Mouse (Mus musculus): ENCODE measurements around the gene Mroh2a.

Gene Mroh2a

GRCm38 (mm10) chr1:88235046-88235893 lies 8.5 kb downstream of the Mroh2a start:
- DNase-seq (ENCODE audit: low spot score) = no peak

GRCm38 (mm10) chr1:88235894-88236415 lies 9.2 kb downstream of the Mroh2a start:
- DNase-seq (ENCODE audit: low spot score) = no peak

- DNase-seq (ENCODE audit: low spot score) = no peak
Observed at GRCm38 (mm10) chr1:88237311-88237710, 10.5 kb downstream of the Mroh2a start.

- DNase-seq (ENCODE audit: low spot score) = no peak
Observed at GRCm38 (mm10) chr1:88238771-88239170, 12.0 kb downstream of the Mroh2a start.

- no peak for DNase-seq (ENCODE audit: low spot score)
Observed at GRCm38 (mm10) chr1:88240072-88240471, 13.3 kb downstream of the Mroh2a start.

GRCm38 (mm10) chr1:88240579-88240978 lies 13.8 kb downstream of the Mroh2a start:
- no peak for DNase-seq (ENCODE audit: low spot score)

- no peak for DNase-seq (ENCODE audit: low spot score)
Observed at GRCm38 (mm10) chr1:88243861-88244260, 17.1 kb downstream of the Mroh2a start.

- no peak for DNase-seq (ENCODE audit: low spot score)
Observed at GRCm38 (mm10) chr1:88245881-88246280, 19.1 kb downstream of the Mroh2a start.

- no peak for DNase-seq (ENCODE audit: low spot score)
Observed at GRCm38 (mm10) chr1:88246386-88246785, 19.6 kb downstream of the Mroh2a start.

GRCm38 (mm10) chr1:88247660-88248059 lies 20.9 kb downstream of the Mroh2a start:
- DNase-seq (ENCODE audit: low spot score) = no peak

GRCm38 (mm10) chr1:88248658-88249057 lies 21.9 kb downstream of the Mroh2a start:
- no peak for DNase-seq (ENCODE audit: low spot score)

- no peak for DNase-seq (ENCODE audit: low spot score)
Observed at GRCm38 (mm10) chr1:88249596-88249995, 22.8 kb downstream of the Mroh2a start.

- DNase-seq (ENCODE audit: low spot score) = no peak
Observed at GRCm38 (mm10) chr1:88250023-88250422, 23.2 kb downstream of the Mroh2a start.

GRCm38 (mm10) chr1:88253106-88253505 lies 26.3 kb downstream of the Mroh2a start:
- DNase-seq (ENCODE audit: low spot score) = no peak

GRCm38 (mm10) chr1:88253540-88253939 lies 26.8 kb downstream of the Mroh2a start:
- DNase-seq (ENCODE audit: low spot score) = no peak

- DNase-seq (ENCODE audit: low spot score) = no peak
Observed at GRCm38 (mm10) chr1:88254793-88255465, 28.1 kb downstream of the Mroh2a start.

GRCm38 (mm10) chr1:88255466-88255857 lies 28.7 kb downstream of the Mroh2a start:
- DNase-seq (ENCODE audit: low spot score) = no peak

- no peak for DNase-seq (ENCODE audit: low spot score)
Observed at GRCm38 (mm10) chr1:88255989-88256754, 29.4 kb downstream of the Mroh2a start.

GRCm38 (mm10) chr1:88256886-88257663 lies 30.3 kb downstream of the Mroh2a start:
- no peak for DNase-seq (ENCODE audit: low spot score)

GRCm38 (mm10) chr1:88257681-88258080 lies 30.9 kb downstream of the Mroh2a start:
- DNase-seq (ENCODE audit: low spot score) = no peak

- DNase-seq (ENCODE audit: low spot score) = no peak
Observed at GRCm38 (mm10) chr1:88258361-88258760, 31.6 kb downstream of the Mroh2a start.

Measured in urinary bladder, postnatal 14 days (tissue).